Mouse (Mus musculus): ENCODE measurements at regions not wholly inside any gene's neighbourhood (a gene's known extent, or its start where the extent isn't known, plus 50 kb on each side); places are given as distances from the start of the nearest gene placed in this dataset.

GRCm38 (mm10) chr2:75112751-75113150 lies 287.1 kb downstream of the Mtx2 start:
- H3K9me3 ChIP-seq (replicated peaks; ENCODE audit: insufficient read depth, low read length) = no peaks in the 10 kb centered on the region
- TF ChIP-seq HCFC1 (IDR thresholded peaks at IDR 0.05; ENCODE audit: low read depth, low read length) (no peak), ETS1 (IDR thresholded peaks at IDR 0.05; ENCODE audit: low read depth, low read length) (no peak)
- H3K79me2 ChIP-seq (ENCODE audit: control insufficient read depth, insufficient read depth, low read length, poor library complexity) = no peaks in the 10 kb centered on the region
- H3K36me3 ChIP-seq (ENCODE audit: control insufficient read depth in 1 of 2, insufficient read depth in 2 of 2, low read length in 2 of 2) = no peaks in the 10 kb centered on the region
- no peak overlapping the region for H3K9ac ChIP-seq (ENCODE audit: control insufficient read depth, low read depth, low read length, poor library complexity, severe bottlenecking)
- DNase-seq (ENCODE audit: low read depth, low spot score) = no peak
- H3K4me1 ChIP-seq (ENCODE audit: control insufficient read depth in 1 of 2, insufficient read depth in 2 of 2, low read length in 2 of 2) = no peaks in the 10 kb centered on the region
- no peaks in the 10 kb centered on the region for H3K27me3 ChIP-seq (ENCODE audit: control insufficient read depth in 1 of 2, insufficient read depth in 2 of 2, low read length in 2 of 2)
- H3K4me3 ChIP-seq (ENCODE audit: control insufficient read depth in 1 of 2, insufficient read depth in 1 of 2, low read depth in 2 of 2, low read length in 2 of 2) = no peak overlapping the region
- H3K27ac ChIP-seq (ENCODE audit: control insufficient read depth, low read depth, low read length) = no peak overlapping the region

DNA sequence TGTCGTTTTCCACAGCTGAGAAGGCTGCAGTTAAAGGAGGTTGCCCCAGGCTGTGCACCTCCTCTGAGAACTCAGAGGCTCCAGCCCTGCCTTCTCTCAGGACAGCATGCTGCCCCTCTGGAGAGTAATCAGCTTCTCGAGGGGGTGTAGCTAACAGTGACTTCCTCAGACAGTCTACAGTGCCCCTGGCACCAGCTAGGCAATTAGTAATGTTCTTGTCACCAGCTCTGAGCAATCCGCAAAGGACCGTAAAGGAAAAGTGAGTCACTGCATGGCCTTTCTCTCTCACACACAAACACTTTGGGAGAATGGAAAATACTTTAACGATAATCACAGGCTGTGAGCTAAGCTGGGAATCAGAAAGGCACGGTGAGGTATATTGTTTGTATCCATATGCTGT lies 288.8 kb downstream of the Mtx2 start:
- no peak overlapping the region for H3K4me3 ChIP-seq (ENCODE audit: control insufficient read depth in 1 of 2, insufficient read depth in 1 of 2, low read depth in 2 of 2, low read length in 2 of 2)
- no peaks in the 10 kb centered on the region for H3K27me3 ChIP-seq (ENCODE audit: control insufficient read depth in 1 of 2, insufficient read depth in 2 of 2, low read length in 2 of 2)
- H3K79me2 ChIP-seq (ENCODE audit: control insufficient read depth, insufficient read depth, low read length, poor library complexity) = no peaks in the 10 kb centered on the region
- no peaks in the 10 kb centered on the region for H3K36me3 ChIP-seq (ENCODE audit: control insufficient read depth in 1 of 2, insufficient read depth in 2 of 2, low read length in 2 of 2)
- TF ChIP-seq E2F4 (IDR thresholded peaks at IDR 0.05; ENCODE audit: borderline replicate concordance, low read depth, low read length) = no peak
- TF ChIP-seq GABPA (IDR thresholded peaks at IDR 0.05; ENCODE audit: low read depth, low read length) = no peak
- no peak for TF ChIP-seq USF2 (IDR thresholded peaks at IDR 0.05; ENCODE audit: borderline replicate concordance in 1 of 2, insufficient read depth in 1 of 2, low read depth in 1 of 2, low read length in 2 of 2)
- no peak for TF ChIP-seq TAL1 (IDR thresholded peaks at IDR 0.05; ENCODE audit: low read length)
- TF ChIP-seq EP300 (IDR thresholded peaks at IDR 0.05; ENCODE audit: low read depth in 1 of 2, low read length in 2 of 2) = no peak
- TF ChIP-seq KAT2A (conservative IDR thresholded peaks at IDR 0.05; ENCODE audit: low read depth, low read length) = no peak
- TF ChIP-seq MAX (IDR thresholded peaks at IDR 0.05; ENCODE audit: low read length) = no peak
- no peak for TF ChIP-seq MAFK (IDR thresholded peaks at IDR 0.05; ENCODE audit: borderline replicate concordance, low read depth, low read length)
- TF ChIP-seq SIN3A (IDR thresholded peaks at IDR 0.05; ENCODE audit: low read length) = no peak
- no peak for TF ChIP-seq GATA1 (IDR thresholded peaks at IDR 0.05; ENCODE audit: low read depth, low read length)
- no peak for TF ChIP-seq ETS1 (IDR thresholded peaks at IDR 0.05; ENCODE audit: low read depth, low read length)
- no peak for TF ChIP-seq CHD1 (IDR thresholded peaks at IDR 0.05; ENCODE audit: low read depth, low read length)
- DNase-seq (ENCODE audit: low read depth, low spot score) = no peak
- H3K9me3 ChIP-seq (replicated peaks; ENCODE audit: insufficient read depth, low read length) = no peaks in the 10 kb centered on the region
- H3K9ac ChIP-seq (ENCODE audit: control insufficient read depth, low read depth, low read length, poor library complexity, severe bottlenecking) = no peak overlapping the region
- no peak overlapping the region for H3K27ac ChIP-seq (ENCODE audit: control insufficient read depth, low read depth, low read length)
- H3K4me1 ChIP-seq (ENCODE audit: control insufficient read depth in 1 of 2, insufficient read depth in 2 of 2, low read length in 2 of 2) = no peaks in the 10 kb centered on the region

DNA sequence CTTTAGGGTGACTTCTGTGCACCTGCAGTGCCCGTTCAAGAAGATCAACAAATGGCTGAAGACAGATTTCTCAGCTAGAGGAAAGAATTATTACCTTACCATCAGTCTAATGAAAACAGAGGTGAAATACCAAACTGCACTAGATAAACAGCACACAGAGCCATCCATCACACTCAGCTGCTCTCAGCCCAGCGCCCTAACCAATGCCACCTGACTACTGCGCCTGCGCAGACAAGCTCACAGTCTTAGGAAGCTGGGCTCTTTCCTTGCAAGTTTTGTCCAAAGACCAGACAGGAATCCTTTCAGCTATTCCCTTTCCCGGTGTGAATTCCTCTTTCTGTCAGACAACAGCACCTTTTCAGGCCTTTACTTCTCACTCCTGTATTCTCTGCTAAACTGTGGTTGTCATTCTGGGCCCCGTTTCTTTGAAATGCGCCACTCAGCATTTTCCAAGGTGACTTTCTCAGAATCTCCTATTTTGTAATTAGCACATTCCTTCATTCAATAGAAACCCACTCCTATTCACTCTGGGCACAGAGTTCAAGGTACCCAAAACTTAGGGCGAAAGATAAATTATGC lies 292.8 kb downstream of the Mtx2 start:
- no peak for DNase-seq (ENCODE audit: low read depth, low spot score)
- Histone ChIP-seq H3K27ac (ENCODE audit: control insufficient read depth, low read depth, low read length) (no peak overlapping the region), H3K79me2 (ENCODE audit: control insufficient read depth, insufficient read depth, low read length, poor library complexity) (no peaks in the 10 kb centered on the region), H3K9ac (ENCODE audit: control insufficient read depth, low read depth, low read length, poor library complexity, severe bottlenecking) (no peak overlapping the region), H3K9me3 (replicated peaks; ENCODE audit: insufficient read depth, low read length) (no peaks in the 10 kb centered on the region), H3K36me3 (ENCODE audit: control insufficient read depth in 1 of 2, insufficient read depth in 2 of 2, low read length in 2 of 2) (no peaks in the 10 kb centered on the region), H3K27me3 (ENCODE audit: control insufficient read depth in 1 of 2, insufficient read depth in 2 of 2, low read length in 2 of 2) (no peaks in the 10 kb centered on the region), H3K4me3 (ENCODE audit: control insufficient read depth in 1 of 2, insufficient read depth in 1 of 2, low read depth in 2 of 2, low read length in 2 of 2) (no peak overlapping the region), H3K4me1 (ENCODE audit: control insufficient read depth in 1 of 2, insufficient read depth in 2 of 2, low read length in 2 of 2) (no peaks in the 10 kb centered on the region)
- TF ChIP-seq RCOR1 (IDR thresholded peaks at IDR 0.05; ENCODE audit: low read depth, low read length) = no peak
- TF ChIP-seq UBTF (IDR thresholded peaks at IDR 0.05; ENCODE audit: borderline replicate concordance, insufficient read depth, low read depth, low read length) = no peak

Measured in MEL (cell line).